Mouse (Mus musculus): ENCODE results near the gene Nuak2. TPM values are rescaled to one million over a fixed set of nuclear protein-coding genes. Genes with fewer than 3 reads are reported as not detected.

Gene Nuak2
- polyA plus RNA-seq, 1 experiment from 2014 or later, result 8.5 TPM

Other genes with a start within 250 kb of the Nuak2 start
- gene Mfsd4a, start 248.1 kb upstream of the Nuak2 start, polyA plus RNA-seq (2015; fragmentation: Nextera tagmentation; extraction: Ambion mirVana), result 15.2 and 16.8 TPM in 2 replicates
- 3.1 and 3.7 TPM in 2 replicates for gene Cdk18, start 176.4 kb upstream of the Nuak2 start, polyA plus RNA-seq (2015; fragmentation: Nextera tagmentation; extraction: Ambion mirVana)
- 0.79 and 0.91 TPM in 2 replicates for gene Lemd1, start 124.7 kb upstream of the Nuak2 start, polyA plus RNA-seq (2015; fragmentation: Nextera tagmentation; extraction: Ambion mirVana)
- gene AC124108.1, start 124.7 kb upstream of the Nuak2 start, polyA plus RNA-seq (2015; fragmentation: Nextera tagmentation; extraction: Ambion mirVana), result 0.37 and 0.43 TPM in 2 replicates
- gene Gm10188, start 86.4 kb upstream of the Nuak2 start, polyA plus RNA-seq (2015; fragmentation: Nextera tagmentation; extraction: Ambion mirVana), result not detected in 2 replicates
- 0.29 and 0.87 TPM in 2 replicates for gene Klhdc8a, start 17.5 kb upstream of the Nuak2 start, polyA plus RNA-seq (2015; fragmentation: Nextera tagmentation; extraction: Ambion mirVana)
- gene Tmcc2, start 75.2 kb downstream of the Nuak2 start, polyA plus RNA-seq (2015; fragmentation: Nextera tagmentation; extraction: Ambion mirVana), result 9.8 and 10.7 TPM in 2 replicates
- gene Dstyk, start 101.4 kb downstream of the Nuak2 start, polyA plus RNA-seq (2015; fragmentation: Nextera tagmentation; extraction: Ambion mirVana), result 15.6 and 18.0 TPM in 2 replicates
- gene Rbbp5, start 161.2 kb downstream of the Nuak2 start, polyA plus RNA-seq (2015; fragmentation: Nextera tagmentation; extraction: Ambion mirVana), result 40.5 and 41.6 TPM in 2 replicates
- 1.9 and 2.0 TPM in 2 replicates for gene Tmem81, start 190.1 kb downstream of the Nuak2 start, polyA plus RNA-seq (2015; fragmentation: Nextera tagmentation; extraction: Ambion mirVana)
- 1.4 and 1.5 TPM in 2 replicates for gene Cntn2, start 227.1 kb downstream of the Nuak2 start, polyA plus RNA-seq (2015; fragmentation: Nextera tagmentation; extraction: Ambion mirVana)

All from embryonic facial prominence, embryonic 15.5 days (tissue).